Comparison of ENCODE assay signal across 23 mouse cellular contexts in genomic region chr5:118329143-118329542, GRCm38 (mm10).
DNase-seq lines count a peak whose midpoint lies in the region; ATAC-seq lines count a peak whose summit lies in the region.
"Had no signal": no experiment of that assay in that cellular context is flagged by ENCODE, and none has a peak within 500 bp of the region (broad histone marks: within the 10 kb centered on the region; RNA-seq: fewer than 3 reads in every experiment).

No protein-coding gene starts in this region.

- peak; percentile 58 for DNase-seq in 3T3-L1 (ENCODE audit: low read depth, low spot score)
- peak; percentile 23 for DNase-seq in 416B (ENCODE audit: low read depth)
- peak; percentile 56 for DNase-seq in NIH3T3 (ENCODE audit: low read depth)
- no peak for DNase-seq in layer of hippocampus, postnatal 14 days (ENCODE audit: low spot score in 2 of 2)
- DNase-seq in layer of hippocampus, postnatal 10 days (ENCODE audit: low spot score in 2 of 2), result no peak
- DNase-seq in cerebellum, adult 9-11 months, result no peak
- DNase-seq: adrenal gland, adult 2 months; cerebellum, adult 2 months; gastrocnemius, postnatal 36 days; heart, adult 2 months; heart, postnatal 14 days; kidney, postnatal 25 days; lung, adult 18-20 months; lung, postnatal 4 days; thymus, postnatal 25 days had no signal

- ATAC-seq in intestine, embryonic 15.5 days, result no peak
- no peak for ATAC-seq in intestine, embryonic 16.5 days
- ATAC-seq: inflammation-experienced regulatory T-cells, adult 6 months; liver, embryonic 12.5 days had no signal

- H3K27me3 ChIP-seq in intestine, embryonic 15.5 days (replicated peaks), result no peaks in the 10 kb centered on the region
- H3K27me3 ChIP-seq in intestine, embryonic 16.5 days (replicated peaks; ENCODE audit: control insufficient read depth, insufficient read depth, low read length), result 0 out of 2 replicates have a peak, but pooled peaks cover 3% of the 10 kb centered on the region

- no peak overlapping the region for H3K9ac ChIP-seq in intestine, embryonic 15.5 days
- no peak overlapping the region for H3K9ac ChIP-seq in intestine, embryonic 16.5 days (ENCODE audit: low read depth, low read length)
- H3K9ac ChIP-seq: hindbrain, embryonic 13.5 days; limb, embryonic 13.5 days; liver, embryonic 12.5 days had no signal

- WGBS in intestine, embryonic 15.5 days, result 41% methylated on average over 5 of the region's 5 CpGs
- WGBS in intestine, embryonic 16.5 days, result 43% methylated on average over 5 of the region's 5 CpGs

- no peak overlapping the region for H3K4me2 ChIP-seq in intestine, embryonic 15.5 days (replicated peaks)
- no peak overlapping the region for H3K4me2 ChIP-seq in intestine, embryonic 16.5 days (ENCODE audit: low read depth, low read length)

- 0 out of 2 replicates have a peak overlapping the region, but pooled peaks have one; percentile 9 for H3K27ac ChIP-seq in intestine, embryonic 15.5 days
- H3K27ac ChIP-seq in intestine, embryonic 16.5 days (ENCODE audit: low read length), result no peak overlapping the region
- H3K27ac ChIP-seq: heart, adult 2 months; heart, embryonic 13.5 days; layer of hippocampus, adult 2 months; limb, embryonic 13.5 days; liver, embryonic 12.5 days had no signal

- no peaks in the 10 kb centered on the region for H3K9me3 ChIP-seq in intestine, embryonic 15.5 days
- H3K9me3 ChIP-seq in intestine, embryonic 16.5 days (ENCODE audit: control insufficient read depth, low read length), result no peaks in the 10 kb centered on the region
- H3K9me3 ChIP-seq: heart, embryonic 13.5 days; hindbrain, embryonic 13.5 days; liver, embryonic 12.5 days had no signal

- H3K36me3 ChIP-seq in intestine, embryonic 15.5 days, result no peaks in the 10 kb centered on the region
- no peaks in the 10 kb centered on the region for H3K36me3 ChIP-seq in intestine, embryonic 16.5 days (ENCODE audit: control insufficient read depth, insufficient read depth, low read length)
- H3K36me3 ChIP-seq: heart, embryonic 13.5 days; hindbrain, embryonic 13.5 days; limb, embryonic 13.5 days; liver, embryonic 12.5 days had no signal

- H3K4me3 ChIP-seq in intestine, embryonic 15.5 days (replicated peaks), result no peak overlapping the region
- no peak overlapping the region for H3K4me3 ChIP-seq in intestine, embryonic 16.5 days (ENCODE audit: low read length)
- H3K4me3 ChIP-seq: heart, adult 2 months; heart, embryonic 13.5 days; layer of hippocampus, adult 2 months; limb, embryonic 13.5 days; liver, embryonic 12.5 days had no signal

- peaks cover 18% of the 10 kb centered on the region for H3K4me1 ChIP-seq in intestine, embryonic 15.5 days (replicated peaks)
- peaks cover 16% of the 10 kb centered on the region for H3K4me1 ChIP-seq in intestine, embryonic 16.5 days (ENCODE audit: control insufficient read depth, insufficient read depth, low read length)

Comparison
In these comparisons a context has a peak if more than half of its experiments do, and no peak if none do; other contexts are left out.
1. DNase-seq: peak in 3T3-L1 (single experiment), 416B (single experiment) and NIH3T3 (single experiment); none in layer of hippocampus, postnatal 14 days (0 of 2), layer of hippocampus, postnatal 10 days (0 of 2) and cerebellum, adult 9-11 months (single experiment).